Mouse (Mus musculus) spleen, adult 2 months (tissue): ENCODE results near the gene Utp11. TPM values are rescaled to one million over a fixed set of nuclear protein-coding genes. Genes with fewer than 3 reads are reported as not detected.

Source experiments
- DNase-seq, 2 experiments: peaks; one replicate each; pipeline versions ENCODE4 v3.0.0 to v3.0.0-alpha.2; 2012 to 2021; ENCODE audit warnings: low spot score in 2 of 2, low read depth in 1 of 2
- H3K27ac ChIP-seq: fragments of 200-500 bp; 2 replicates; pipeline ENCODE4 v1.5.1; 2012; ENCODE audit warnings: low read length, inconsistent platforms; ENCODE audit not compliant: insufficient read depth
- H3K27me3 ChIP-seq: fragments of 200-500 bp; 2 replicates; pipeline ENCODE4 v1.6.1; 2012; ENCODE audit warnings: mild to moderate bottlenecking, moderate library complexity, low read length, inconsistent platforms; ENCODE audit not compliant: control insufficient read depth, insufficient read depth
- H3K36me3 ChIP-seq: fragments of 200-500 bp; 2 replicates; pipeline ENCODE4 v1.6.1; 2012; ENCODE audit warnings: mild to moderate bottlenecking, low read length, inconsistent platforms; ENCODE audit not compliant: control insufficient read depth, insufficient read depth
- H3K4me1 ChIP-seq: fragments of 200-500 bp; 2 replicates; pipeline ENCODE4 v1.6.1; 2011; ENCODE audit warnings: inconsistent platforms; ENCODE audit not compliant: control insufficient read depth, insufficient read depth, insufficient read length
- H3K4me3 ChIP-seq: fragments of 200-500 bp; 2 replicates; pipeline ENCODE4 v1.5.1; 2011; ENCODE audit warnings: mild to moderate bottlenecking, inconsistent platforms; ENCODE audit not compliant: insufficient read depth, insufficient read length; ENCODE audit errors: extremely low read depth
- CTCF ChIP-seq: fragments of 200-500 bp; IDR thresholded peaks from 2 replicates; pipeline ENCODE4 v1.5.1; 2011; ENCODE audit warnings: mild to moderate bottlenecking, inconsistent platforms; ENCODE audit not compliant: insufficient read depth, insufficient read length, insufficient replicate concordance; ENCODE audit errors: extremely low read depth
- POLR2A ChIP-seq: fragments of 200-500 bp; IDR thresholded peaks from 2 replicates; pipeline ENCODE4 v1.6.1; 2011; ENCODE audit warnings: low read depth, low read length, inconsistent platforms
- WGBS: fragments of 180-500 bp; shearing (Covaris S2); methylation state at CpG from one replicate; pipeline ENCODE4 v1.1.7; 2018; 5-methylcytosine and 5-hydroxymethylcytosine counted together
- polyA plus RNA-seq: library from polyadenylated mRNA; depleted of rRNA; stranded (reverse); fragments of >200 nt; gene quantifications from 2 replicates; pipeline ENCODE4 v1.2.3, GENCODE M21; 2012

Gene Utp11
- polyA plus RNA-seq, 1 experiment, result 3.4 TPM

DNA sequence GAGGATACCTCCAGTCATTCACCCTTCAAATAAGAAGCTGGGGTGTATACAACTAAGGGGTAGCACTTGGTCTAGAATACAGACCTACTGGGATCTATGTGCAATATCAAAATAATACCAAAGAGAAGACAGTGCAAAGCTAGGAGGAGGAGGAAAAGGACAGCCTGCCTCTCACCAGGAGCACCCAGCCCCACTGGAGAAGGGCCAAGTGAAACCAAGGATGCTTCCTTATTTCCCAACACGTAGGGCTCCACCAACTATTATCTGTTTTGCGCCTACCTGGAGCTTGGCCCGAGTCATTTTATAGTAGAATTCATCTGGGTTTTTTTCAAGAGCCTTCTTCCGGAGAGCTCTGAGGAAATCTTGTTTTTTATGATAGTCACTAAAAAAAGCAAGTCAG is 9.9 kb downstream of the Utp11 start:
- DNase-seq, result no peak
- H3K27me3 ChIP-seq, result no peaks in the 10 kb centered on the region
- peaks cover 19% of the 10 kb centered on the region for H3K36me3 ChIP-seq
- H3K4me1 ChIP-seq, result no peaks in the 10 kb centered on the region
- no peak overlapping the region for H3K27ac ChIP-seq
- TF ChIP-seq POLR2A (no peak), CTCF (no peak)
- H3K4me3 ChIP-seq, result no peak overlapping the region
- WGBS, result 82% methylated on average over 4 of the region's 4 CpGs

DNA sequence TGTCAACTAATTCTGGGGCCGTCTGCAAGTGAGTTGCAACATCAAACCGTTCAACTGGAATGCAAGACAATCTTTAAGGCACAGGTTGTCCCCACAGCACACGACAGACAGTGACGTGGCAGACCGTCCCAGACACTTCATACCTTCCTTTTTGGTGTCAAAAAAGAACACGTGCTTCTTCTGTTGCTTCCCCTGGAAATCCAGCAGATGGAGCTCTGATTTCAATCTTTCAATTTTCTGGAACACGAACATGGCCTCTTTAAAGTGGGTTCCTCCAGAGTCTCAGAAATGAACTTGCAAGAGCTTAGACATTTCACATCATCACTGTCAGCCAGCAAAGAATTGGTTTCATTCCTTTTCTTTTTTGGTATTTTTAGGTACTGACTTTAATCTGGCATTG is 11.1 kb downstream of the Utp11 start:
- Histone ChIP-seq H3K4me3 (no peak overlapping the region), H3K36me3 (peaks cover 23% of the 10 kb centered on the region), H3K27me3 (no peaks in the 10 kb centered on the region), H3K4me1 (no peaks in the 10 kb centered on the region), H3K27ac (no peak overlapping the region)
- DNase-seq, result no peak
- TF ChIP-seq POLR2A (no peak), CTCF (0 out of 2 replicates have a peak, but pooled peaks have one; percentile 8)
- WGBS, result 43% methylated on average over 7 of the region's 7 CpGs

DNA sequence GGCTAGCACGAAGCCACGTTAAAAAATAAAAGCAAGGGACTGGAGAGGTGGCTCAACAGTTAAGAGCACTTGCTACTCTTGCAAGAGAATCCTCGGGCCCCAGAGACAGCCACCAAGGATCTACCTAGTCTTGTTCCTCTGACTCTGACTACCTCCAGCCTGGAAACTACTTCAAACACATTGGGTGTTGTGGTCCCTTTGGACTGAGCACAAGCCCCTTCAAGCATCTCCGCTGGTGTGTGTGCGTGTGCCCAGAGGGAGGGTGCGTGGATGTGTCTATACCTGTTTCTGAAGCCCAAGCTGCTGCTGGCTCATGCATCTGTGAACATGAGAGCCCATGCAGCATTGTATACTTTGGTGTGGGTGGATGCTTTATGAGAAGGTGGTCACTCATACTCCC is 17.4 kb downstream of the Utp11 start:
- Histone ChIP-seq H3K36me3 (peaks cover 13% of the 10 kb centered on the region), H3K27ac (no peak overlapping the region), H3K4me1 (no peaks in the 10 kb centered on the region), H3K4me3 (no peak overlapping the region), H3K27me3 (no peaks in the 10 kb centered on the region; the same call in 1 of the 2 replicates)
- TF ChIP-seq POLR2A, result no peak
- no peak for TF ChIP-seq CTCF
- no peak for DNase-seq
- 93% methylated on average over 6 of the region's 6 CpGs for WGBS

DNA sequence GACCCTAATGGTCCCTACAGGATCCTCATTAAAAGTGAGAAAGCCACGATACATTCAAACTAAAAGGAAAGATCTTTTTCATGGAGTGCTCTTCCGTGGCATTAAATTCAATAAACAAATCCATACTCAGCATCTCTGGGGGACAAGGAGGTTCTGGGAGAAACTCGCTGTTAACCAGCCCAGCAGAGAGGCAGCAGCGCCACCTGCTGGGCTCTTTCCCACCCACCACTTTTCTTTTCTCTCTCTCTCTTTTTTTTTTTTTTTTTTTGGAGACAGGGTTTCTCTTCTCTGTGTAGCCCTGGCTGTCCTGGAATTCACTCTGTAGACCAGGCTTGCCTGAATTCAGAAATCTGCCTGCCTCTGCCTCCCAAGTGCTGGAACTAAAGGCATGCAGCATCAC is 18.4 kb downstream of the Utp11 start:
- Histone ChIP-seq H3K36me3 (peaks cover 11% of the 10 kb centered on the region), H3K27me3 (no peaks in the 10 kb centered on the region; the same call in 1 of the 2 replicates), H3K27ac (no peak overlapping the region), H3K4me1 (no peaks in the 10 kb centered on the region), H3K4me3 (no peak overlapping the region)
- TF ChIP-seq POLR2A (no peak), CTCF (peak; percentile 75)
- DNase-seq, result no peak
- 16% methylated on average over 4 of the region's 4 CpGs for WGBS

DNA sequence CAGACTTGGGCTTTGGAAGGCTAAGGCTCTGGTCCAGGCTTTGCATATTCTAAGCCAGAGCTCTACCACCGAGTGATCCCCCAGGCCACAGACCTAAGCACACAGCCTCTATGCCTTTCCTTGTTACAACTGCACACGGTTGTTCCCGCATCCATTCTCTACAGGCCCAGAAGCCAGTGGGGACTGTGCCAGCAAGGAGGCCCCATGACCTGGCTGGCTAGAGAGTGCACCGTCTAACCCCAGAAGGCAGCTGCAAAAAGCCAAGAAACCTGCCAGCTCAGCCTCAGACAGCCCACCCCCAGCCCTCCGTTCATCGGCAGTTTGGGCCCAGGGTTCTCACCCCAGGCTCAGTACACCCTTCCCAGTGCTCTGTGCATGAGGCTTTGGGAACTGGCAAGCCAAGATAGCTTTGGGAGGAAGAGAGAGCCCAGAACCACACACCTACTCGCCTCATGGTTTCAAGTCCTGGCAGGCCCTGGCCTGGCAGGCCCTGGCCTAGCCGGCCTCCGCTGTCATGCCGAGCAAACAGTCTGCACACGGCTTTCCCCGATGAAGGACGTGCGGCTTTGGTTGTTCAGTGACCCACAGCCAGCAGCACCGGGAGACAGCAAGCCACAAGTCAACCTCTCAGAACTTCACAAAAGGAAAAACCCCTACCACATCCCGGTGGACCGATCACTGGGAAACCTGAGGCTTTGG is 18.9 kb downstream of the Utp11 start:
- no peak overlapping the region for H3K4me3 ChIP-seq
- no peak for TF ChIP-seq CTCF
- H3K36me3 ChIP-seq, result peaks cover 9% of the 10 kb centered on the region
- no peaks in the 10 kb centered on the region for H3K4me1 ChIP-seq
- no peak overlapping the region for H3K27ac ChIP-seq
- 86% methylated on average over 17 of the region's 17 CpGs for WGBS
- DNase-seq, result no peak
- no peaks in the 10 kb centered on the region; the same call in 1 of the 2 replicates for H3K27me3 ChIP-seq

DNA sequence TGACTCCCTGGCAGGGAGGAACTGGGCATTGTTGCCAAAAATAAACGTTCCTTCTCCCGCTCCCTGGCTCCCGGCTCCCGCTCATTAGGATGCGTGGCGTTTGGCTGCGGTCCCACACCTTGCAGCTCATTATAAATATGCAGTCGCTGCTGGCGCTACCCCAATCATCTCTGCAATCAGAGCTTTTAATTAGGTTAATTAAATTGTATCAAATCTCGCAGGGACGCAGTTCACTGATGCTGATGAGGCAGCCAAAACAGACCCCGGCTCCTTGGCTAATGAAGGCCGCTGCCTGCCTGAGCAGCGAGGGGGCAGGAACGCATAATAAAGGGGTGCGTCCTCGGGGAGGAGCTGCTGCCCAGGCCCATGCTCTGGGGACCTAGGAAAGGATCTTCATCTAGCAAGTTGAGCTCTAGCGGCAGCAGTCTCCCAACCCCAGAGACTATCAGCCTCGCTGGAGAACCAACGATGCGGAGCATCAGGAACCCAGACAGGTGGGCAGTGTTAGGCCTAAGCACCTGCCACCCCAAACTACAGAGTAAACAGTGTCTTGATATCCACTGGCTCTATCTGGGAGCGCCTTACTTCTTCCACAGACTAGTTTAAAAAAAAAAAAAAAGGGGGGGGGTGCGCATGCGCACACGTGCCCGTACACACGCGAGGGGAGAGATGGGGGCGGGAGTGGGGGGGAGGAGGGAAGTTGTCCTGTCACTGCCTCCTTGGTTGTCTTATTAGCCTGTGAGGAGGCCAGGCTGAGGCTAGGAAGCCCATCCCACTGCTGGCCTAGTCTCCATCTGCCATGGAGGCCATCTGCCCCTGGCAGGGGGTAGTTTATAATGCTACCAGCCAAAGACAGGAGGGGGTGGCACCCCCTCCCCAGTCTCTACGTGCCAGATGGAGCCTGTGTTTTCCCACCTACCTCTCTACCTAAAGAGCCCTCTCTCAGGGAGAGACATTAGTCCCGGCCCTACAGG is 20.8 kb downstream of the Utp11 start:
- Histone ChIP-seq H3K27me3 (no peaks in the 10 kb centered on the region; the same call in 1 of the 2 replicates), H3K4me3 (no peak overlapping the region), H3K4me1 (no peaks in the 10 kb centered on the region), H3K27ac (no peak overlapping the region), H3K36me3 (peaks cover 3% of the 10 kb centered on the region; the same call in 1 of the 2 replicates)
- no peak for TF ChIP-seq CTCF
- TF ChIP-seq POLR2A, result no peak
- WGBS, result 13% methylated on average over 31 of the region's 31 CpGs
- DNase-seq, result no peak
